ENCODE assay signal across 12 mouse cellular contexts in the genomic region with DNA sequence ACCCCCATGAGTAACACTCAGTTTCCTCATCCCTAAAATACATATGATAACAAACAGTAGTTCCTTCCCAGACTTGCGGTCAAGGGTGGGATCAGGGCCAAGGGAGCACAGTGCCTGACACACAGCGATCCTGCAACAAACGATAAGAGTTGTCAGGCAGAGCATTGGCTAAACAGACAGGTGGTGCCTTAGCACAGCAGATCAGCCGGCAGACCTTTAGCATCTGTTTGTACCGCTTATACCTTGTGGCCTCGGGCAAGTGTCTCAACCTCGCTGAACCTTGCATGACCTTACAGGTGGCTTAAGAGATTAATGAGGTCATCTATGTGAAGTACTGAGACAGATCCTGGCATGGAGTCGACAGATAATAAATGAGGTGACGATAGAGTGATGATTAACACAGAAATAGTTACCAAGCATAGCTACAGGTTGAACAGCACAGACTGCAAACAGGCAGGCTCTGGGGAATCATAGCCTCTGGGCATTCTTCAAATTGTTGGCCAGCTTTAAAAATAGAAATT. TPM values are rescaled to one million over a fixed set of nuclear protein-coding genes. Genes with fewer than 3 reads are reported as not detected.
DNase-seq lines count a peak whose midpoint lies in the region; ATAC-seq and TF ChIP-seq lines count a peak whose summit lies in the region.
"Had no signal": no experiment of that assay in that cellular context is flagged by ENCODE, and none has a peak within 500 bp of the region (broad histone marks: within the 10 kb centered on the region; RNA-seq: fewer than 3 reads in every experiment).

No protein-coding gene starts in this region.

- H3K9ac ChIP-seq in liver, embryonic 14.5 days (replicated peaks): peak overlapping the region; percentile 59
- H3K9ac ChIP-seq: midbrain, embryonic 15.5 days had no signal

- peak overlapping the region; percentile 92 for H3K27ac ChIP-seq in liver, embryonic 14.5 days
- H3K27ac ChIP-seq: limb, embryonic 10.5 days; midbrain, embryonic 15.5 days had no signal

- peaks cover 43% of the 10 kb centered on the region in 2 experiments for H3K4me1 ChIP-seq in liver, embryonic 14.5 days (replicated peaks; ENCODE audit: control insufficient read depth in 2 of 2, insufficient read depth in 2 of 2, low read length in 1 of 2)
- H3K4me1 ChIP-seq: midbrain, embryonic 15.5 days had no signal

- no peaks in the 10 kb centered on the region; the same call in 1 of the 2 replicates for H3K27me3 ChIP-seq in liver, embryonic 14.5 days (ENCODE audit: control insufficient read depth, insufficient read depth, low read length)
- H3K27me3 ChIP-seq: midbrain, embryonic 15.5 days had no signal

- TF ChIP-seq EP300 in liver, embryonic 14.5 days (IDR thresholded peaks at IDR 0.05; ENCODE audit: low read depth): peak; percentile 95

- 5% methylated on average over 9 of the region's 9 CpGs for whole genome bisulfite sequencing in liver, embryonic 14.5 days (ENCODE audit: insufficient replicate concordance)

- peak overlapping the region; percentile 63 for H3K4me2 ChIP-seq in liver, embryonic 14.5 days (ENCODE audit: low read depth)
- H3K4me2 ChIP-seq: midbrain, embryonic 15.5 days had no signal

- peak overlapping the region in 1 of 2 experiments; percentile 1; a peak in 1 of 4 replicates for H3K4me3 ChIP-seq in liver, embryonic 14.5 days (ENCODE audit: insufficient read depth in 1 of 2, low read depth in 2 of 2, low read length in 2 of 2)
- H3K4me3 ChIP-seq: limb, embryonic 10.5 days; midbrain, embryonic 15.5 days had no signal

- peak; percentile 12 for DNase-seq in retina, postnatal 1 day
- no peak for DNase-seq in retina, embryonic 14.5 days (ENCODE audit: low spot score)
- DNase-seq in fat pad, adult 2 months (ENCODE audit: extremely low read depth, low read depth, low spot score): peak; percentile 90
- peak; percentile 82 to 94 (median 83) for DNase-seq in liver, embryonic 14.5 days (ENCODE audit: low read depth in 3 of 3, low spot score in 3 of 3)
- DNase-seq in yolk sac, embryonic 10.5 days (ENCODE audit: low spot score): peak; percentile 66
- no peak for DNase-seq in layer of hippocampus, adult 9-10 months (ENCODE audit: low spot score)
- DNase-seq in thymus, postnatal 0 days (ENCODE audit: low spot score): no peak
- no peak for DNase-seq in Muller cell, postnatal 12 days (ENCODE audit: inconsistent ontology term)
- DNase-seq: cerebellum, adult 8-10 months; kidney, adult 11 months had no signal

- no peaks in the 10 kb centered on the region for H3K9me3 ChIP-seq in liver, embryonic 14.5 days (ENCODE audit: control insufficient read depth, low read length)
- H3K9me3 ChIP-seq: limb, embryonic 10.5 days; midbrain, embryonic 15.5 days had no signal

- peak; percentile 99 for ATAC-seq in liver, embryonic 14.5 days (ENCODE audit: insufficient read depth)
- ATAC-seq: midbrain, embryonic 15.5 days had no signal

- peak; percentile 47 for TF ChIP-seq CTCF in liver, embryonic 14.5 days (IDR thresholded peaks at IDR 0.05; ENCODE audit: low read depth)

- no peaks in the 10 kb centered on the region for H3K36me3 ChIP-seq in liver, embryonic 14.5 days (replicated peaks; ENCODE audit: control insufficient read depth, insufficient read depth, low read depth)
- H3K36me3 ChIP-seq: limb, embryonic 10.5 days; midbrain, embryonic 15.5 days had no signal

RNA-seq across cellular contexts. Expression of gene Phactr4, which starts 5.8 kb away (rescaled TPM):
- polyA plus RNA-seq in liver, embryonic 14.5 days (2012; rRNA removed): 6.2 and 7.4 TPM in 2 replicates
- 10.9 and 14.0 TPM in 2 replicates for polyA plus RNA-seq in liver, embryonic 14.5 days (2014; fragmentation: Nextera tagmentation; extraction: Ambion mirVana)
- polyA plus RNA-seq in thymus, postnatal 0 days (2015; fragmentation: Nextera tagmentation; extraction: Ambion mirVana): 7.0 and 7.8 TPM in 2 replicates

RNA-seq across cellular contexts. Expression of gene Med18, which starts 35.6 kb away (rescaled TPM):
- 4.0 and 4.3 TPM in 2 replicates for polyA plus RNA-seq in liver, embryonic 14.5 days (2012; rRNA removed)
- 3.4 and 3.9 TPM in 2 replicates for polyA plus RNA-seq in liver, embryonic 14.5 days (2014; fragmentation: Nextera tagmentation; extraction: Ambion mirVana)
- 30.5 and 31.5 TPM in 2 replicates for polyA plus RNA-seq in thymus, postnatal 0 days (2015; fragmentation: Nextera tagmentation; extraction: Ambion mirVana)

Comparison
In these comparisons a context has a peak if more than half of its experiments do, and no peak if none do; other contexts are left out.
1. DNase-seq: peak in retina, postnatal 1 day (single experiment), fat pad, adult 2 months (single experiment), liver, embryonic 14.5 days (3 of 3) and yolk sac, embryonic 10.5 days (single experiment); none in retina, embryonic 14.5 days (single experiment), layer of hippocampus, adult 9-10 months (single experiment), thymus, postnatal 0 days (single experiment) and Muller cell, postnatal 12 days (single experiment).